Mouse (Mus musculus): ENCODE measurements around the gene Abcb8.
A peak's percentile ranks its signal among the peaks of the same experiment; 100 is the strongest.

Gene Abcb8

GRCm38 (mm10) chr5:24393392-24393997 lies at the start of gene Abcb8:
Gene Abcb8 (plus strand): TSS chr5:24393663.
- DNase-seq = peak; percentile 88

- DNase-seq = no peak
Observed at GRCm38 (mm10) chr5:24343977-24344436, 49.5 kb upstream of the Abcb8 start.

GRCm38 (mm10) chr5:24344477-24345051 lies 48.9 kb upstream of the Abcb8 start:
- DNase-seq = no peak

GRCm38 (mm10) chr5:24346313-24346712 lies 47.1 kb upstream of the Abcb8 start:
- no peak for DNase-seq

- DNase-seq = no peak
Observed at GRCm38 (mm10) chr5:24347186-24347875, 46.1 kb upstream of the Abcb8 start.

- peak; percentile 79 for DNase-seq
Observed at GRCm38 (mm10) chr5:24348128-24348527, 45.3 kb upstream of the Abcb8 start.

- DNase-seq = no peak
Observed at GRCm38 (mm10) chr5:24348546-24348945, 44.9 kb upstream of the Abcb8 start.

GRCm38 (mm10) chr5:24350073-24350472 lies 43.4 kb upstream of the Abcb8 start:
- peak; percentile 57 for DNase-seq

- DNase-seq = peak; percentile 66
Observed at GRCm38 (mm10) chr5:24350531-24351250, 42.8 kb upstream of the Abcb8 start.

GRCm38 (mm10) chr5:24351278-24351677 lies 42.2 kb upstream of the Abcb8 start, which contains the start of gene Kcnh2:
Gene Kcnh2 (minus strand): TSS chr5:24351604.
- DNase-seq = peak; percentile 45

GRCm38 (mm10) chr5:24351701-24352171 lies 41.7 kb upstream of the Abcb8 start:
- peak; percentile 86 for DNase-seq

GRCm38 (mm10) chr5:24352251-24352859 lies 41.1 kb upstream of the Abcb8 start:
- DNase-seq = peak; percentile 50

GRCm38 (mm10) chr5:24353327-24353726 lies 40.1 kb upstream of the Abcb8 start:
- no peak for DNase-seq

- no peak for DNase-seq
Observed at GRCm38 (mm10) chr5:24356764-24357163, 36.7 kb upstream of the Abcb8 start.

- no peak for DNase-seq
Observed at GRCm38 (mm10) chr5:24357461-24357860, 36.0 kb upstream of the Abcb8 start.

GRCm38 (mm10) chr5:24360792-24361454 lies 32.5 kb upstream of the Abcb8 start:
- peak; percentile 89 for DNase-seq

GRCm38 (mm10) chr5:24363467-24363866 lies 30.0 kb upstream of the Abcb8 start:
- no peak for DNase-seq

- no peak for DNase-seq
Observed at GRCm38 (mm10) chr5:24364061-24364460, 29.4 kb upstream of the Abcb8 start.

- DNase-seq = no peak
Observed at GRCm38 (mm10) chr5:24364508-24364907, 29.0 kb upstream of the Abcb8 start, which contains the start of gene Nos3. Gene Nos3 (plus strand): TSS chr5:24364810.

GRCm38 (mm10) chr5:24364963-24365362 lies 28.5 kb upstream of the Abcb8 start:
- no peak for DNase-seq

- DNase-seq = no peak
Observed at GRCm38 (mm10) chr5:24365528-24365927, 27.9 kb upstream of the Abcb8 start.

GRCm38 (mm10) chr5:24366426-24366825 lies 27.0 kb upstream of the Abcb8 start:
- no peak for DNase-seq

Data from cerebellum, adult 9-10 months (tissue).